Mouse (Mus musculus) heart, postnatal 14 days (tissue): ENCODE data around the gene Dcps. TPM values are rescaled to one million over a fixed set of nuclear protein-coding genes. Genes with fewer than 3 reads are reported as not detected.
A peak's percentile ranks its signal among the peaks of the same experiment; 100 is the strongest.

ENCODE experiments used
- DNase-seq, 2 experiments: peaks; one replicate each; pipeline ENCODE4 v3.0.0; 2021 to 2022
- intact Hi-C: fragments of 180-260 bp; cut with DNase I; formaldehyde crosslinking; loops from one replicate; pipeline ENCODE4 v1.15.1; 2025
- total RNA-seq, 2 experiments: library from RNA; stranded (reverse); gene quantifications; 2 replicates each; pipeline ENCODE4 v1.2.3; 2021

The Dcps gene
- total RNA-seq, 2 experiments from 2014 or later: 14.2 to 17.1 TPM

- no peak for DNase-seq
- intact Hi-C loops: no loop called here
These were observed 60.6 kb downstream of the Dcps start for GRCm38 (mm10) chr9:35115299-35115698.

GRCm38 (mm10) chr9:35114234-35114633 is 61.6 kb downstream of the Dcps start:
- intact Hi-C loops: loop anchor here (5.0 kb wide), 1 partner anchor 153 kb away; the partner anchor contains the start of genes Fam118b and Rpusd4
- DNase-seq: no peak

- intact Hi-C loops: loop anchor here (5.0 kb wide), 1 partner anchor 155 kb away; the partner anchor contains the start of genes Fam118b and Rpusd4
These were observed 63.8 kb downstream of the Dcps start for GRCm38 (mm10) chr9:35111941-35112595.

GRCm38 (mm10) chr9:35111446-35111845 is 64.4 kb downstream of the Dcps start:
- intact Hi-C loops: loop anchor here (5.0 kb wide), 1 partner anchor 156 kb away; the partner anchor contains the start of genes Fam118b and Rpusd4
- DNase-seq: no peak

More at GRCm38 (mm10) chr9:35111941-35112595, 63.8 kb downstream of the Dcps start:
- peak; percentile 62 to 63 for DNase-seq

GRCm38 (mm10) chr9:35110567-35110966 is 65.3 kb downstream of the Dcps start:
- intact Hi-C loops: loop anchor here (5.0 kb wide), 1 partner anchor 157 kb away; the partner anchor contains the start of genes Fam118b and Rpusd4
- DNase-seq: no peak

- no peak for DNase-seq
- intact Hi-C loops: loop anchor here (5.0 kb wide), 1 partner anchor 157 kb away; the partner anchor contains the start of genes Fam118b and Rpusd4
These were observed 65.8 kb downstream of the Dcps start for GRCm38 (mm10) chr9:35110051-35110450.

GRCm38 (mm10) chr9:35108916-35109315 is 66.9 kb downstream of the Dcps start:
- peak; percentile 76 to 82 for DNase-seq
- intact Hi-C loops: no loop called here

GRCm38 (mm10) chr9:35108066-35108465 is 67.8 kb downstream of the Dcps start:
- DNase-seq: no peak
- intact Hi-C loops: no loop called here

GRCm38 (mm10) chr9:35107396-35107795 is 68.5 kb downstream of the Dcps start:
- intact Hi-C loops: no loop called here
- no peak for DNase-seq

GRCm38 (mm10) chr9:35105884-35106880 is 69.7 kb downstream of the Dcps start:
- peak in 1 of 2 experiments; percentile 2 for DNase-seq
- intact Hi-C loops: no loop called here

GRCm38 (mm10) chr9:35105438-35105837 is 70.4 kb downstream of the Dcps start:
- no peak for DNase-seq
- intact Hi-C loops: no loop called here

GRCm38 (mm10) chr9:35104711-35105110 is 71.2 kb downstream of the Dcps start:
- intact Hi-C loops: no loop called here
- peak in 1 of 2 experiments; percentile 4 for DNase-seq

GRCm38 (mm10) chr9:35098762-35099161 is 77.1 kb downstream of the Dcps start:
- intact Hi-C loops: no loop called here
- peak in 1 of 2 experiments; percentile 1 for DNase-seq

GRCm38 (mm10) chr9:35097901-35098300 is 78.0 kb downstream of the Dcps start:
- intact Hi-C loops: no loop called here
- peak in 1 of 2 experiments; percentile 0 for DNase-seq

GRCm38 (mm10) chr9:35095726-35096125 is 80.1 kb downstream of the Dcps start:
- intact Hi-C loops: no loop called here
- no peak for DNase-seq

- no peak for DNase-seq
- intact Hi-C loops: no loop called here
These were observed 82.5 kb downstream of the Dcps start for GRCm38 (mm10) chr9:35093350-35093749.

GRCm38 (mm10) chr9:35092904-35093303 is 83.0 kb downstream of the Dcps start:
- DNase-seq: no peak
- intact Hi-C loops: no loop called here
